Comparison of ENCODE assay signal across 18 mouse cellular contexts in the genomic region with DNA sequence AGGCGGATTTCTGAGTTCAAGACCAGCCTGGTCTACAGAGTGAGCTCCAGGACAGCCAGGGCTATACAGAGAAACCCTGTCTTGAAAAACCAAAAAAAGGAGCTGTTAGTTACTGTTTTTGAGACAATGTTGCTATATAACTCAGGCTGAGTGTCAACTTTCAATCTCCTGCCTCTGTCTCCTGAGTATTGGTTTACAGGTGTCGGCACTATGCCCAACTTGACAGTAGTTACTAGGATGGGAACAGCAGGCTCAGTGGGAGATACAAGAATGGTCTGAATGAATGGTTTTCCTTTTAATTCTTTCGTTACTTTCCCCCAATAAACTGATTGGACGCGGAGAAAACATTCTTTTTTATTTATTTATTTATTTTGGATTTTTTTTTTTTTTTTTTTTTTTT. TPM values are rescaled to one million over a fixed set of nuclear protein-coding genes. Genes with fewer than 3 reads are reported as not detected.
DNase-seq lines count a peak whose midpoint lies in the region; ATAC-seq lines count a peak whose summit lies in the region.
"Had no signal": no experiment of that assay in that cellular context is flagged by ENCODE, and none has a peak within 500 bp of the region (broad histone marks: within the 10 kb centered on the region; RNA-seq: fewer than 3 reads in every experiment).

No protein-coding gene starts in this region.

- no peak overlapping the region for H3K27ac ChIP-seq in forebrain, embryonic 16.5 days (ENCODE audit: low read length)
- H3K27ac ChIP-seq in forebrain, embryonic 14.5 days (ENCODE audit: low read depth, low read length) = no peak overlapping the region
- no peak overlapping the region for H3K27ac ChIP-seq in neural tube, embryonic 13.5 days (replicated peaks)
- H3K27ac ChIP-seq: embryonic facial prominence, embryonic 13.5 days; forebrain, embryonic 12.5 days; left cerebral cortex, adult 2 months; limb, embryonic 15.5 days; stomach, embryonic 15.5 days had no signal

- peak overlapping the region; percentile 57 for H3K4me2 ChIP-seq in forebrain, embryonic 16.5 days (ENCODE audit: low read length)
- no peak overlapping the region; the same call in 1 of the 2 replicates for H3K4me2 ChIP-seq in forebrain, embryonic 14.5 days (ENCODE audit: low read length)
- H3K4me2 ChIP-seq in neural tube, embryonic 13.5 days = peak overlapping the region; percentile 68

- no peak overlapping the region for H3K4me3 ChIP-seq in forebrain, embryonic 16.5 days (replicated peaks; ENCODE audit: low read length)
- no peak overlapping the region for H3K4me3 ChIP-seq in forebrain, embryonic 14.5 days (ENCODE audit: low read depth, low read length)
- H3K4me3 ChIP-seq in megakaryocyte, embryonic 14.5 days (replicated peaks) = peak overlapping the region; percentile 23
- H3K4me3 ChIP-seq in neural tube, embryonic 13.5 days = no peak overlapping the region; the same call in 1 of the 2 replicates

- H3K9me3 ChIP-seq in forebrain, embryonic 16.5 days (ENCODE audit: control insufficient read depth, low read length) = no peaks in the 10 kb centered on the region
- no peaks in the 10 kb centered on the region for H3K9me3 ChIP-seq in forebrain, embryonic 14.5 days (replicated peaks; ENCODE audit: control insufficient read depth, low read length)
- no peaks in the 10 kb centered on the region for H3K9me3 ChIP-seq in megakaryocyte, embryonic 14.5 days
- H3K9me3 ChIP-seq in neural tube, embryonic 13.5 days = 0 out of 2 replicates have a peak, but pooled peaks cover 1% of the 10 kb centered on the region
- H3K9me3 ChIP-seq: embryonic facial prominence, embryonic 13.5 days; limb, embryonic 15.5 days; stomach, embryonic 15.5 days had no signal

- no peak overlapping the region for H3K9ac ChIP-seq in forebrain, embryonic 16.5 days (replicated peaks; ENCODE audit: low read depth, low read length)
- no peak overlapping the region for H3K9ac ChIP-seq in forebrain, embryonic 14.5 days (ENCODE audit: low read length)
- no peak overlapping the region for H3K9ac ChIP-seq in neural tube, embryonic 13.5 days
- H3K9ac ChIP-seq: embryonic facial prominence, embryonic 13.5 days; limb, embryonic 15.5 days; stomach, embryonic 15.5 days had no signal

- H3K4me1 ChIP-seq in forebrain, embryonic 16.5 days (replicated peaks; ENCODE audit: control insufficient read depth, insufficient read depth, low read length) = peaks cover 15% of the 10 kb centered on the region
- H3K4me1 ChIP-seq in forebrain, embryonic 14.5 days (ENCODE audit: control insufficient read depth, insufficient read depth, low read length) = peaks cover 4% of the 10 kb centered on the region; the same call in 1 of the 2 replicates
- H3K4me1 ChIP-seq in megakaryocyte, embryonic 14.5 days = peaks cover 37% of the 10 kb centered on the region
- peaks cover 18% of the 10 kb centered on the region for H3K4me1 ChIP-seq in neural tube, embryonic 13.5 days (replicated peaks)

- H3K27me3 ChIP-seq in forebrain, embryonic 16.5 days (replicated peaks; ENCODE audit: control insufficient read depth, insufficient read depth, low read length) = no peaks in the 10 kb centered on the region
- no peaks in the 10 kb centered on the region for H3K27me3 ChIP-seq in forebrain, embryonic 14.5 days (replicated peaks; ENCODE audit: control insufficient read depth, insufficient read depth, low read length)
- no peaks in the 10 kb centered on the region for H3K27me3 ChIP-seq in megakaryocyte, embryonic 14.5 days (replicated peaks)
- H3K27me3 ChIP-seq in neural tube, embryonic 13.5 days = no peaks in the 10 kb centered on the region
- H3K27me3 ChIP-seq: embryonic facial prominence, embryonic 13.5 days; forebrain, embryonic 12.5 days; limb, embryonic 15.5 days; stomach, embryonic 15.5 days had no signal

- 97% methylated on average over 5 of the region's 5 CpGs for WGBS in forebrain, embryonic 16.5 days
- WGBS in forebrain, embryonic 14.5 days = 96% methylated on average over 5 of the region's 5 CpGs
- WGBS in neural tube, embryonic 13.5 days = 95% methylated on average over 5 of the region's 5 CpGs

- no peak for DNase-seq in forebrain, embryonic 14.5 days (ENCODE audit: low spot score)
- DNase-seq in induced T-regulatory cell, adult 2 months (ENCODE audit: low read depth) = peak; percentile 57
- DNase-seq in kidney, adult 11 months = no peak
- no peak for DNase-seq in heart, postnatal 36 days
- DNase-seq: kidney, adult 8-10 months had no signal

- H3K36me3 ChIP-seq in forebrain, embryonic 16.5 days (ENCODE audit: control insufficient read depth, insufficient read depth) = peaks cover 11% of the 10 kb centered on the region; the same call in 1 of the 2 replicates
- peaks cover 32% of the 10 kb centered on the region for H3K36me3 ChIP-seq in forebrain, embryonic 14.5 days (ENCODE audit: control insufficient read depth, insufficient read depth, low read length)
- peaks cover 40% of the 10 kb centered on the region for H3K36me3 ChIP-seq in megakaryocyte, embryonic 14.5 days (replicated peaks; ENCODE audit: low read length)
- peaks cover 35% of the 10 kb centered on the region for H3K36me3 ChIP-seq in neural tube, embryonic 13.5 days

- ATAC-seq in forebrain, embryonic 16.5 days = no peak
- ATAC-seq in forebrain, embryonic 14.5 days = no peak
- ATAC-seq in megakaryocyte, adult 5-6 weeks (ENCODE audit: poor library complexity, severe bottlenecking) = no peak
- ATAC-seq in neural tube, embryonic 13.5 days (ENCODE audit: low read depth) = no peak

- intact Hi-C loops in heart, postnatal 36 days (cut with DNase I) = loop anchor here (2.0 to 5.0 kb wide), 2 partner anchors 71 to 180 kb away; no protein-coding TSS in a partner anchor

RNA-seq across cellular contexts. Expression of gene Amz2, which starts 1.6 kb away (rescaled TPM):
- polyA plus RNA-seq in forebrain, embryonic 16.5 days (2015; fragmentation: Nextera tagmentation; extraction: Ambion mirVana) = 70.5 and 74.0 TPM in 2 replicates
- 78.0 and 79.6 TPM in 2 replicates for polyA plus RNA-seq in forebrain, embryonic 14.5 days (2014; fragmentation: Nextera tagmentation; extraction: Ambion mirVana)
- polyA plus RNA-seq in megakaryocyte, embryonic 14.5 days (2012; ENCODE audit: insufficient read depth, low replicate concordance) = 2.9 and 3.9 TPM in 2 replicates
- total RNA-seq in megakaryocyte, adult 5-6 weeks (2015) = 19.2 and 26.5 TPM in 2 replicates
- total RNA-seq in megakaryocyte, adult 5-6 weeks (2017) = 51.3 and 51.7 TPM in 2 replicates
- polyA plus RNA-seq in neural tube, embryonic 13.5 days (2015; fragmentation: Nextera tagmentation; extraction: Ambion mirVana) = 49.1 and 61.1 TPM in 2 replicates
- 10 to 100 TPM; 51.9 to 56.7 TPM for total RNA-seq in heart, postnatal 36 days (2021)

RNA-seq across cellular contexts. Expression of gene 9930022D16Rik, which starts 13.6 kb away (rescaled TPM):
- polyA plus RNA-seq in forebrain, embryonic 16.5 days (2015; fragmentation: Nextera tagmentation; extraction: Ambion mirVana) = not detected in 2 replicates
- polyA plus RNA-seq in forebrain, embryonic 14.5 days (2014; fragmentation: Nextera tagmentation; extraction: Ambion mirVana) = not detected in 2 replicates
- polyA plus RNA-seq in megakaryocyte, embryonic 14.5 days (2012; ENCODE audit: insufficient read depth, low replicate concordance) = not detected in 2 replicates
- total RNA-seq in megakaryocyte, adult 5-6 weeks (2015) = 0.07 TPM in 1 of 2 replicates, not detected in the other
- 0.08 TPM in 1 of 2 replicates, not detected in the other for total RNA-seq in megakaryocyte, adult 5-6 weeks (2017)
- not detected in 2 replicates for polyA plus RNA-seq in neural tube, embryonic 13.5 days (2015; fragmentation: Nextera tagmentation; extraction: Ambion mirVana)
- total RNA-seq in heart, postnatal 36 days (2021) = not detected
- total RNA-seq: adrenal gland, postnatal 4 days; gastrocnemius, adult 8-10 months; heart, postnatal 25 days; left cerebral cortex, adult 2 months had no signal
- polyA plus RNA-seq: embryonic facial prominence, embryonic 13.5 days; forebrain, embryonic 12.5 days; limb, embryonic 15.5 days; neural tube, embryonic 11.5 days; stomach, embryonic 15.5 days had no signal

RNA-seq across cellular contexts. Expression of gene Arsg, which starts 45.8 kb away (rescaled TPM):
- polyA plus RNA-seq in forebrain, embryonic 16.5 days (2015; fragmentation: Nextera tagmentation; extraction: Ambion mirVana) = 3.2 and 4.1 TPM in 2 replicates
- 5.1 and 6.2 TPM in 2 replicates for polyA plus RNA-seq in forebrain, embryonic 14.5 days (2014; fragmentation: Nextera tagmentation; extraction: Ambion mirVana)
- polyA plus RNA-seq in megakaryocyte, embryonic 14.5 days (2012; ENCODE audit: insufficient read depth, low replicate concordance) = 0.88 TPM in 1 of 2 replicates, not detected in the other
- total RNA-seq in megakaryocyte, adult 5-6 weeks (2015) = 4.9 and 6.2 TPM in 2 replicates
- total RNA-seq in megakaryocyte, adult 5-6 weeks (2017) = 6.2 and 7.5 TPM in 2 replicates
- polyA plus RNA-seq in neural tube, embryonic 13.5 days (2015; fragmentation: Nextera tagmentation; extraction: Ambion mirVana) = 3.0 and 3.7 TPM in 2 replicates
- total RNA-seq in heart, postnatal 36 days (2021) = 1 to 10 TPM; 1.4 to 1.9 TPM

RNA-seq across cellular contexts. Expression of gene Slc16a6, which starts 46.0 kb away (rescaled TPM):
- 4.1 and 5.4 TPM in 2 replicates for polyA plus RNA-seq in forebrain, embryonic 16.5 days (2015; fragmentation: Nextera tagmentation; extraction: Ambion mirVana)
- polyA plus RNA-seq in forebrain, embryonic 14.5 days (2014; fragmentation: Nextera tagmentation; extraction: Ambion mirVana) = 2.8 and 4.4 TPM in 2 replicates
- polyA plus RNA-seq in megakaryocyte, embryonic 14.5 days (2012; ENCODE audit: insufficient read depth, low replicate concordance) = 23.4 and 34.7 TPM in 2 replicates
- total RNA-seq in megakaryocyte, adult 5-6 weeks (2015) = 27.4 and 27.6 TPM in 2 replicates
- total RNA-seq in megakaryocyte, adult 5-6 weeks (2017) = 10.5 and 14.7 TPM in 2 replicates
- 3.3 and 4.0 TPM in 2 replicates for polyA plus RNA-seq in neural tube, embryonic 13.5 days (2015; fragmentation: Nextera tagmentation; extraction: Ambion mirVana)
- 1 to 10 TPM; 5.5 to 7.4 TPM for total RNA-seq in heart, postnatal 36 days (2021)

Comparison
In these comparisons a context has a peak if more than half of its experiments do, and no peak if none do; other contexts are left out.
1. RNA of gene Amz2, which starts 1.6 kb away (polyA plus RNA-seq): 78.0 to 79.6 TPM in forebrain, embryonic 14.5 days, 70.5 to 74.0 TPM in forebrain, embryonic 16.5 days and 49.1 to 61.1 TPM in neural tube, embryonic 13.5 days; 2.9 to 3.9 TPM in megakaryocyte, embryonic 14.5 days; every median in the first group is over 10 times any median in the second.